Mouse (Mus musculus) lung, embryonic 14.5 days (tissue): Measurements from ENCODE around the gene Ssbp4. TPM values are rescaled to one million over a fixed set of nuclear protein-coding genes. Genes with fewer than 3 reads are reported as not detected.

Experiments used
- ATAC-seq: fragments of 200-750 bp; cut with Nextera tagmentation; 2 replicates; pipeline ENCODE4 v1.8.0; 2017; ENCODE audit warnings: mild to moderate bottlenecking, moderate TSS enrichment, moderate library complexity; ENCODE audit not compliant: insufficient read depth
- DNase-seq: peaks from one replicate; pipeline ENCODE4 v3.0.0-alpha.2; 2015
- H3K27ac ChIP-seq: fragments of 300-500 bp; sonication (generic); 2 replicates; pipeline ENCODE4 v1.5.1; 2014; ENCODE audit warnings: low read depth, mild to moderate bottlenecking, moderate library complexity
- H3K27me3 ChIP-seq: fragments of 300-500 bp; sonication (generic); 2 replicates; pipeline ENCODE4 v1.6.1; 2014; ENCODE audit warnings: low read length, control low read depth; ENCODE audit not compliant: insufficient read depth
- H3K36me3 ChIP-seq: fragments of 300-500 bp; sonication (generic); 2 replicates; pipeline ENCODE4 v1.6.1; 2014; ENCODE audit warnings: control low read depth; ENCODE audit not compliant: insufficient read depth
- H3K4me1 ChIP-seq: fragments of 300-500 bp; sonication (generic); 2 replicates; pipeline ENCODE4 v1.6.1; 2014; ENCODE audit warnings: antibody characterized with exemption, control low read depth; ENCODE audit not compliant: insufficient read depth
- H3K4me2 ChIP-seq: fragments of 300-500 bp; sonication (generic); 2 replicates; pipeline ENCODE4 v1.6.1; 2014; ENCODE audit warnings: mild to moderate bottlenecking
- H3K4me3 ChIP-seq: fragments of 300-500 bp; sonication (generic); 2 replicates; pipeline ENCODE4 v1.5.1; 2014; ENCODE audit warnings: low read depth, low read length
- H3K9ac ChIP-seq: fragments of 300-500 bp; sonication (generic); 2 replicates; pipeline ENCODE4 v1.6.1; 2014
- H3K9me3 ChIP-seq: fragments of 300-500 bp; sonication (generic); 2 replicates; pipeline ENCODE4 v1.6.1; 2016; ENCODE audit warnings: low read depth, low read length, control low read depth
- CTCF ChIP-seq: IDR thresholded peaks from 2 replicates; pipeline ENCODE4 v1.5.1; 2016; ENCODE audit warnings: antibody characterized with exemption, low read depth
- WGBS: fragments of 180-500 bp; shearing (Covaris S2); extraction: QIAGEN DNeasy Blood & Tissue Kit; methylation state at CpG from one replicate; pipeline ENCODE4 v1.1.7; 2014; 5-methylcytosine and 5-hydroxymethylcytosine counted together
- polyA plus RNA-seq: library from polyadenylated mRNA; unstranded; fragments of >200 nt; fragmentation: Nextera tagmentation; extraction: Ambion mirVana; gene quantifications from 2 replicates; pipeline ENCODE4 v1.2.1, GENCODE M21; 2014

Gene Ssbp4
- polyA plus RNA-seq, result 127 and 143 TPM in 2 replicates

- no peak for TF ChIP-seq CTCF
- DNase-seq (no peak), ATAC-seq (peak; percentile 0; the same call in 1 of the 2 replicates)
- WGBS, result 4% methylated on average over 26 of the region's 26 CpGs
- peak within 1 kb of the TSS; percentile 97 for H3K4me2 ChIP-seq
- no peaks in the 10 kb centered on the region for H3K9me3 ChIP-seq
- peak within 1 kb of the TSS; percentile 99 for H3K27ac ChIP-seq
- H3K9ac ChIP-seq, result peak within 1 kb of the TSS; percentile 90
- H3K4me3 ChIP-seq, result peak within 1 kb of the TSS; percentile 83
- peaks cover 16% of the 10 kb centered on the region; the same call in 1 of the 2 replicates for H3K4me1 ChIP-seq
- no peaks in the 10 kb centered on the region for H3K27me3 ChIP-seq
- no peaks in the 10 kb centered on the region for H3K36me3 ChIP-seq
Observed at GRCm38 (mm10) chr8:70608749-70609367, at the start of gene Ssbp4. Gene Ssbp4, minus strand, starts transcription at chr8:70608872.

GRCm38 (mm10) chr8:70657739-70658138 is 49.1 kb upstream of the Ssbp4 start:
- TF ChIP-seq CTCF, result no peak
- Histone ChIP-seq H3K9ac (peak overlapping the region; percentile 83; the same call in 1 of the 2 replicates), H3K4me1 (peaks cover 9% of the 10 kb centered on the region), H3K9me3 (no peaks in the 10 kb centered on the region), H3K27ac (no peak overlapping the region), H3K36me3 (peaks cover 29% of the 10 kb centered on the region), H3K27me3 (no peaks in the 10 kb centered on the region), H3K4me3 (no peak overlapping the region), H3K4me2 (peak overlapping the region; percentile 91; the same call in 1 of the 2 replicates)
- no peak for DNase-seq
- ATAC-seq, result no peak
- 74% methylated on average over 2 of the region's 2 CpGs for WGBS

GRCm38 (mm10) chr8:70657214-70657613 is 48.5 kb upstream of the Ssbp4 start:
- H3K4me3 ChIP-seq, result no peak overlapping the region
- H3K27me3 ChIP-seq, result no peaks in the 10 kb centered on the region
- peaks cover 9% of the 10 kb centered on the region for H3K4me1 ChIP-seq
- peaks cover 34% of the 10 kb centered on the region for H3K36me3 ChIP-seq
- no peaks in the 10 kb centered on the region for H3K9me3 ChIP-seq
- no peak for ATAC-seq
- no peak overlapping the region for H3K4me2 ChIP-seq
- WGBS, result 94% methylated on average over 3 of the region's 3 CpGs
- no peak for TF ChIP-seq CTCF
- no peak for DNase-seq
- H3K27ac ChIP-seq, result no peak overlapping the region
- no peak overlapping the region for H3K9ac ChIP-seq

- no peaks in the 10 kb centered on the region for H3K9me3 ChIP-seq
- H3K4me2 ChIP-seq, result no peak overlapping the region
- no peak overlapping the region for H3K27ac ChIP-seq
- H3K9ac ChIP-seq, result no peak overlapping the region
- no peak for TF ChIP-seq CTCF
- H3K4me3 ChIP-seq, result no peak overlapping the region
- ATAC-seq, result no peak
- no peaks in the 10 kb centered on the region for H3K27me3 ChIP-seq
- WGBS, result 75% methylated on average over 13 of the region's 13 CpGs
- peaks cover 9% of the 10 kb centered on the region for H3K4me1 ChIP-seq
- peaks cover 42% of the 10 kb centered on the region for H3K36me3 ChIP-seq
- DNase-seq, result no peak
Observed at GRCm38 (mm10) chr8:70656193-70656790, 47.6 kb upstream of the Ssbp4 start.

- DNase-seq (no peak), ATAC-seq (no peak)
- Histone ChIP-seq H3K9ac (no peak overlapping the region), H3K4me3 (no peak overlapping the region), H3K4me1 (peaks cover 9% of the 10 kb centered on the region), H3K9me3 (no peaks in the 10 kb centered on the region), H3K27me3 (no peaks in the 10 kb centered on the region), H3K4me2 (no peak overlapping the region), H3K27ac (no peak overlapping the region), H3K36me3 (peaks cover 50% of the 10 kb centered on the region)
- no peak for TF ChIP-seq CTCF
- 58% methylated on average over 2 of the region's 2 CpGs for WGBS
Observed at GRCm38 (mm10) chr8:70655469-70655868, 46.8 kb upstream of the Ssbp4 start.

GRCm38 (mm10) chr8:70654121-70654520 is 45.4 kb upstream of the Ssbp4 start:
- H3K36me3 ChIP-seq, result peaks cover 56% of the 10 kb centered on the region
- 66% methylated on average over 1 of the region's 1 CpGs for WGBS
- DNase-seq (no peak), ATAC-seq (no peak)
- no peak for TF ChIP-seq CTCF
- peaks cover 15% of the 10 kb centered on the region for H3K4me1 ChIP-seq
- no peak overlapping the region for H3K4me2 ChIP-seq
- no peak overlapping the region for H3K27ac ChIP-seq
- H3K4me3 ChIP-seq, result no peak overlapping the region
- no peak overlapping the region for H3K9ac ChIP-seq
- H3K27me3 ChIP-seq, result no peaks in the 10 kb centered on the region
- no peaks in the 10 kb centered on the region for H3K9me3 ChIP-seq

DNA sequence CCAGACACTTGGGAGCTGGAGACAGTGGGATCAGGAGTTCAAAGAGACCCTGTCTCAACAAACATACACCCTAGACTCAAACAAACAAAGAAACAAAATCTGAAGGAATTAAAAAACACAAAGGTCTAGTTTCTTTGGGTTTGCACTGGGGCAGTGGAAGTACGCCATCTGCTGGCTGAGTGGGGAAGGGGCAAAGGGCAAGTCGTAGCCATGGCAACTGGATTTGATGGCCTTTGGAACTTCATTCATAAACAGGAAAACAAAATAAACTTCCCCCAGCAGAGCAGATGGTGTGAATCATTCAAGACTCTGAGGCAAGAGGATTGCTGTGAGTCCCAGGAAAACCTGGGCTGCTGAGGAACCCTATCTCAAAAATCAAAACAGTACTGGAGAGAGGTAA is 44.6 kb upstream of the Ssbp4 start:
- peaks cover 12% of the 10 kb centered on the region for H3K4me1 ChIP-seq
- no peak for ATAC-seq
- H3K4me2 ChIP-seq, result no peak overlapping the region
- H3K4me3 ChIP-seq, result no peak overlapping the region
- H3K36me3 ChIP-seq, result peaks cover 56% of the 10 kb centered on the region
- H3K9me3 ChIP-seq, result no peaks in the 10 kb centered on the region
- no peak overlapping the region for H3K9ac ChIP-seq
- no peaks in the 10 kb centered on the region for H3K27me3 ChIP-seq
- WGBS, result 58% methylated on average over 2 of the region's 2 CpGs
- peak; percentile 74 for TF ChIP-seq CTCF
- peak; percentile 53 for DNase-seq
- H3K27ac ChIP-seq, result no peak overlapping the region
